Mouse (Mus musculus) cortical plate, adult 2 months (tissue): ENCODE data around the gene Olfr1013.

Source experiments
- CTCF ChIP-seq: fragments of 200-500 bp; IDR thresholded peaks from 2 replicates; pipeline ENCODE4 v1.5.1; 2011; ENCODE audit warnings: mild to moderate bottlenecking, control low read depth, low read length; ENCODE audit not compliant: insufficient read depth; ENCODE audit errors: extremely low read depth
- POLR2A ChIP-seq: fragments of 200-500 bp; IDR thresholded peaks from 2 replicates; pipeline ENCODE4 v1.6.1; 2011; ENCODE audit warnings: mild to moderate bottlenecking, low read length, control low read depth; ENCODE audit not compliant: insufficient read depth; ENCODE audit errors: extremely low read depth

- TF ChIP-seq CTCF (no peak), POLR2A (no peak)
These were observed 51.3 kb downstream of the Olfr1013 start, which contains the start of gene Olfr1018 for GRCm38 (mm10) chr2:85818179-85818578.
